Mouse (Mus musculus) C2C12 (cell line): ENCODE measurements around the gene Zdhhc23.

Experiments used
- CEBPB ChIP-seq: IDR thresholded peaks from one replicate; pipeline ENCODE4 v1.6.1; 2011; ENCODE audit warnings: low read depth, mild to moderate bottlenecking, control low read depth, moderate library complexity
- CTCF ChIP-seq: IDR thresholded peaks from one replicate; pipeline ENCODE4 v1.5.1; 2011; ENCODE audit not compliant: control insufficient read depth, insufficient read depth, insufficient read length
- FOSL1 ChIP-seq: IDR thresholded peaks from one replicate; pipeline ENCODE4 v1.8.0; 2011; ENCODE audit warnings: mild to moderate bottlenecking, low read length; ENCODE audit not compliant: poor library complexity, insufficient read depth, severe bottlenecking
- MAX ChIP-seq: IDR thresholded peaks from one replicate; pipeline ENCODE4 v1.6.1; 2011; ENCODE audit warnings: mild to moderate bottlenecking, control low read depth
- MYOD1 ChIP-seq: IDR thresholded peaks from one replicate; pipeline ENCODE4 v1.6.1; 2011; ENCODE audit warnings: low read depth; ENCODE audit not compliant: control insufficient read depth, insufficient read length
- MYOG ChIP-seq: IDR thresholded peaks from one replicate; pipeline ENCODE4 v1.6.1; 2011; ENCODE audit not compliant: control insufficient read depth, insufficient read length; ENCODE audit errors: extremely low read depth
- USF1 ChIP-seq: IDR thresholded peaks from one replicate; pipeline ENCODE4 v1.6.1; 2011; ENCODE audit warnings: low read depth, mild to moderate bottlenecking, control low read depth, moderate library complexity

GRCm38 (mm10) chr16:43979328-43980109 lies at the start of gene Zdhhc23:
- TF ChIP-seq CTCF: no peak
- TF ChIP-seq CEBPB: no peak
- TF ChIP-seq MAX: no peak
- no peak for TF ChIP-seq FOSL1
- TF ChIP-seq MYOD1: no peak
- no peak for TF ChIP-seq USF1
- TF ChIP-seq MYOG: no peak
